Mouse (Mus musculus) small intestine, adult 2 months (tissue): Measurements from ENCODE around the gene Myef2. TPM values are rescaled to one million over a fixed set of nuclear protein-coding genes. Genes with fewer than 3 reads are reported as not detected.

ENCODE experiments used
- H3K27ac ChIP-seq: fragments of 200-500 bp; 2 replicates; pipeline ENCODE4 v1.5.1; 2012; ENCODE audit warnings: low read depth, low read length, control low read depth, inconsistent platforms; ENCODE audit not compliant: insufficient read depth
- H3K27me3 ChIP-seq: fragments of 200-500 bp; 2 replicates; pipeline ENCODE4 v1.6.1; 2012; ENCODE audit warnings: mild to moderate bottlenecking, moderate library complexity, low read length, inconsistent platforms; ENCODE audit not compliant: control insufficient read depth, insufficient read depth
- H3K36me3 ChIP-seq: fragments of 200-500 bp; 2 replicates; pipeline ENCODE4 v1.6.1; 2012; ENCODE audit warnings: mild to moderate bottlenecking, low read length, control low read depth, inconsistent platforms; ENCODE audit not compliant: control insufficient read depth, insufficient read depth
- H3K4me1 ChIP-seq: fragments of 200-500 bp; 2 replicates; pipeline ENCODE4 v1.6.1; 2012; ENCODE audit warnings: low read length, inconsistent platforms, mixed read lengths; ENCODE audit not compliant: control insufficient read depth, insufficient read depth, insufficient read length
- H3K4me3 ChIP-seq: fragments of 200-500 bp; 2 replicates; pipeline ENCODE4 v1.5.1; 2012; ENCODE audit warnings: low read depth, mild to moderate bottlenecking, control low read depth, inconsistent platforms, low read length, moderate library complexity
- CTCF ChIP-seq: fragments of 200-500 bp; IDR thresholded peaks from 2 replicates; pipeline ENCODE4 v1.5.1; 2012; ENCODE audit warnings: low read depth, mild to moderate bottlenecking, control low read depth, inconsistent platforms, low read length, moderate library complexity, mixed read lengths; ENCODE audit not compliant: insufficient replicate concordance, insufficient read length; ENCODE audit errors: extremely low read depth
- POLR2A ChIP-seq: fragments of 200-500 bp; IDR thresholded peaks from 2 replicates; pipeline ENCODE4 v1.6.1; 2012; ENCODE audit warnings: low read depth, mild to moderate bottlenecking, control low read depth, inconsistent platforms, low read length, moderate library complexity
- WGBS: fragments of 180-500 bp; shearing (Covaris S2); methylation state at CpG from one replicate; pipeline ENCODE4 v1.1.7; 2018; 5-methylcytosine and 5-hydroxymethylcytosine counted together
- polyA plus RNA-seq: library from polyadenylated mRNA; depleted of rRNA; stranded (reverse); fragments of >200 nt; gene quantifications from 2 replicates; pipeline ENCODE4 v1.2.3, GENCODE M21; 2012; rRNA removed

Myef2 gene
- 0.58 and 1.8 TPM in 2 replicates for polyA plus RNA-seq

GRCm38 (mm10) chr2:125123477-125123852, at the start of gene Myef2:
Gene Myef2, minus strand, starts transcription at chr2:125123661.
- 1% methylated on average over 47 of the region's 48 CpGs for WGBS
- 0 out of 2 replicates have a peak, but pooled peaks cover 3% of the 10 kb centered on the region for H3K27me3 ChIP-seq
- H3K27ac ChIP-seq: no peak within 1 kb of the TSS
- H3K36me3 ChIP-seq: no peaks in the 10 kb centered on the region
- TF ChIP-seq CTCF: no peak
- no peak for TF ChIP-seq POLR2A
- peak within 1 kb of the TSS; percentile 84 for H3K4me3 ChIP-seq
- no peaks in the 10 kb centered on the region for H3K4me1 ChIP-seq

- WGBS: 76% methylated on average over 4 of the region's 4 CpGs
- no peak overlapping the region for H3K4me3 ChIP-seq
- no peak overlapping the region for H3K27ac ChIP-seq
- H3K27me3 ChIP-seq: no peaks in the 10 kb centered on the region
- no peaks in the 10 kb centered on the region for H3K4me1 ChIP-seq
- no peaks in the 10 kb centered on the region for H3K36me3 ChIP-seq
- TF ChIP-seq CTCF (no peak), POLR2A (no peak)
Observed at GRCm38 (mm10) chr2:125162012-125162470, 38.6 kb upstream of the Myef2 start.

- no peaks in the 10 kb centered on the region for H3K36me3 ChIP-seq
- no peak for TF ChIP-seq CTCF
- no peak for TF ChIP-seq POLR2A
- H3K4me3 ChIP-seq: no peak overlapping the region
- no peaks in the 10 kb centered on the region for H3K27me3 ChIP-seq
- H3K27ac ChIP-seq: no peak overlapping the region
- WGBS: 24% methylated on average over 2 of the region's 2 CpGs
- H3K4me1 ChIP-seq: no peaks in the 10 kb centered on the region
Observed at GRCm38 (mm10) chr2:125155504-125155903, 32.0 kb upstream of the Myef2 start.

GRCm38 (mm10) chr2:125154294-125154693, 30.8 kb upstream of the Myef2 start:
- H3K4me3 ChIP-seq: no peak overlapping the region
- H3K27ac ChIP-seq: no peak overlapping the region
- TF ChIP-seq POLR2A (no peak), CTCF (no peak)
- no peaks in the 10 kb centered on the region for H3K27me3 ChIP-seq
- H3K36me3 ChIP-seq: no peaks in the 10 kb centered on the region
- 72% methylated on average over 9 of the region's 9 CpGs for WGBS
- no peaks in the 10 kb centered on the region for H3K4me1 ChIP-seq

DNA sequence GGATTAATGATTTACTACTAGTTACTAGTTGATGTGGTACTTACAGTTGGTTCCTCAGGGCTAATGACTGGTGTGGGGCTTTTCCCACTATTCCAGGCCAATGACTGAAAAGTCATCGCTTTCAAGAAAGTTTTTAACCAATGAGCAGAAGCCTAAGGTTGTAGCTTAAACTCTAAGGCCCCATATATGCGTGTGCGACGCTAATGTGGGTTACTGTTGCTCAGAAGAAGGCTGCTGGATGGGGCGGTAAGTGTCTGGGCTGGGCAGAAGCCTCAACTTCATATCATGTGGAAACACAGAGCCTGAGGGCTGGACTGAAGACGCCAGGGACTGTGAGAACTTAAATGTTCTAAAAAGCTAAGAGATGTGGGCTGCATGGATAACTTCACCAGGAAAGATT, 28.9 kb upstream of the Myef2 start, which contains the start of gene Slc12a1:
Slc12a1 (plus strand) TSS at position 118 of the 400 bp plus-strand sequence.
- Histone ChIP-seq H3K4me3 (no peak within 1 kb of the TSS), H3K4me1 (no peaks in the 10 kb centered on the region), H3K27ac (no peak within 1 kb of the TSS), H3K27me3 (no peaks in the 10 kb centered on the region), H3K36me3 (no peaks in the 10 kb centered on the region)
- no peak for TF ChIP-seq POLR2A
- TF ChIP-seq CTCF: no peak
- WGBS: 86% methylated on average over 6 of the region's 6 CpGs

DNA sequence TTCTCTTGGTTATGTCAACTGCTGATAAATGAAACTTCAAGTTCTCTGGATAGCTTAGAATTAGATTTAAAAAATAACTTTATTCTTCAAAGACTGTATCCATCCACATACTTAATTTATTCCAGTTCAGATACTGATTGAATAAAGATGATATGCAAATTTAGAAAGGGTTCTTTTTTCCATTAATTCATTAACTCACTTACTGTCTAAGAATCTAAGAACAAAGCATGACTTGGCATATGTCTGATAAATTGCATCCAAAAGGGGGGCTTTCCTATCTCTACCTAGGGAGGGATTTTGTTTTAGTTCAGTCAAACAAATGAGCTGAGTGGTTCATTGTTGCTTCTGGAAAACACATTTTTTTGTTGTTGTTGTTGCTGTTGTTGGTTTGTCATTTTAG, 18.9 kb upstream of the Myef2 start:
- Histone ChIP-seq H3K4me1 (no peaks in the 10 kb centered on the region), H3K27ac (no peak overlapping the region), H3K36me3 (no peaks in the 10 kb centered on the region), H3K4me3 (no peak overlapping the region), H3K27me3 (no peaks in the 10 kb centered on the region)
- TF ChIP-seq POLR2A (no peak), CTCF (no peak)

GRCm38 (mm10) chr2:125136846-125137245, 13.4 kb upstream of the Myef2 start:
- Histone ChIP-seq H3K4me3 (no peak overlapping the region), H3K36me3 (no peaks in the 10 kb centered on the region), H3K27ac (no peak overlapping the region), H3K27me3 (peaks cover 3% of the 10 kb centered on the region; the same call in 1 of the 2 replicates), H3K4me1 (no peaks in the 10 kb centered on the region)
- TF ChIP-seq POLR2A: no peak
- TF ChIP-seq CTCF: no peak
- WGBS: 27% methylated on average over 7 of the region's 7 CpGs
